Comparison of ENCODE assay signal across 23 mouse cellular contexts in genomic region chr17:35825109-35825850, GRCm38 (mm10). TPM values are rescaled to one million over a fixed set of nuclear protein-coding genes. Genes with fewer than 3 reads are reported as not detected.
DNase-seq lines count a peak whose midpoint lies in the region; ATAC-seq and TF ChIP-seq lines count a peak whose summit lies in the region.
"Had no signal": no experiment of that assay in that cellular context is flagged by ENCODE, and none has a peak within 500 bp of the region (broad histone marks: within the 10 kb centered on the region; RNA-seq: fewer than 3 reads in every experiment).

No protein-coding gene starts in this region.

- 0 out of 2 replicates have a peak, but pooled peaks cover 4% of the 10 kb centered on the region for H3K27me3 ChIP-seq in liver, embryonic 11.5 days (replicated peaks; ENCODE audit: control insufficient read depth, insufficient read depth, low read length)
- no peaks in the 10 kb centered on the region for H3K27me3 ChIP-seq in liver, postnatal 0 days (ENCODE audit: insufficient read depth, low read length)
- H3K27me3 ChIP-seq in G1E (ENCODE audit: insufficient read depth, low read length) = no peaks in the 10 kb centered on the region
- no peaks in the 10 kb centered on the region for H3K27me3 ChIP-seq in MEL (ENCODE audit: control insufficient read depth in 1 of 2, insufficient read depth in 2 of 2, low read length in 2 of 2)
- no peaks in the 10 kb centered on the region for H3K27me3 ChIP-seq in liver, embryonic 15.5 days
- H3K27me3 ChIP-seq: kidney, embryonic 15.5 days; limb, embryonic 13.5 days had no signal

- TF ChIP-seq RAD21 in MEL (IDR thresholded peaks at IDR 0.05; ENCODE audit: low read depth, low read length) = no peak

- no peak overlapping the region for H3K9ac ChIP-seq in liver, embryonic 11.5 days (ENCODE audit: low read depth, low read length)
- no peak overlapping the region for H3K9ac ChIP-seq in liver, postnatal 0 days (replicated peaks)
- no peak overlapping the region for H3K9ac ChIP-seq in MEL (ENCODE audit: control insufficient read depth, low read depth, low read length, poor library complexity, severe bottlenecking)
- H3K9ac ChIP-seq in liver, embryonic 15.5 days = no peak overlapping the region
- H3K9ac ChIP-seq: kidney, embryonic 15.5 days; limb, embryonic 13.5 days; midbrain, embryonic 12.5 days had no signal

- no peak for TF ChIP-seq EP300 in liver, postnatal 0 days (IDR thresholded peaks at IDR 0.05; ENCODE audit: low read depth)
- peak; percentile 72 to 85 for TF ChIP-seq EP300 in MEL (IDR thresholded peaks at IDR 0.05; ENCODE audit: low read depth in 1 of 2, low read length in 2 of 2)

- no peaks in the 10 kb centered on the region for H3K9me3 ChIP-seq in liver, embryonic 11.5 days (ENCODE audit: control insufficient read depth, low read length)
- no peaks in the 10 kb centered on the region for H3K9me3 ChIP-seq in liver, postnatal 0 days (ENCODE audit: low read length)
- H3K9me3 ChIP-seq in G1E (replicated peaks) (peaks cover 8% of the 10 kb centered on the region), MEL (replicated peaks; ENCODE audit: insufficient read depth, low read length) (no peaks in the 10 kb centered on the region)
- no peaks in the 10 kb centered on the region for H3K9me3 ChIP-seq in liver, embryonic 15.5 days (replicated peaks)
- H3K9me3 ChIP-seq: kidney, embryonic 15.5 days; limb, embryonic 13.5 days; midbrain, embryonic 12.5 days; neural tube, embryonic 13.5 days had no signal

- H3K4me3 ChIP-seq in liver, embryonic 11.5 days (ENCODE audit: low read depth, low read length) = peak overlapping the region; percentile 79
- no peak overlapping the region for H3K4me3 ChIP-seq in liver, postnatal 0 days (ENCODE audit: low read depth, low read length)
- H3K4me3 ChIP-seq in G1E (ENCODE audit: low read depth, low read length) = peak overlapping the region; percentile 68; the same call in 1 of the 2 replicates
- no peak overlapping the region for H3K4me3 ChIP-seq in MEL (ENCODE audit: control insufficient read depth in 1 of 2, insufficient read depth in 1 of 2, low read depth in 2 of 2, low read length in 2 of 2)
- no peak overlapping the region; the same call in 1 of the 2 replicates for H3K4me3 ChIP-seq in liver, embryonic 15.5 days (replicated peaks)
- H3K4me3 ChIP-seq: gastrocnemius, adult 2 months; heart, adult 2 months; layer of hippocampus, adult 2 months had no signal

- no peak overlapping the region for H3K27ac ChIP-seq in liver, embryonic 11.5 days (ENCODE audit: low read depth, low read length)
- H3K27ac ChIP-seq in liver, postnatal 0 days (ENCODE audit: low read depth) = no peak overlapping the region
- H3K27ac ChIP-seq in MEL (ENCODE audit: control insufficient read depth, low read depth, low read length) = no peak overlapping the region
- peak overlapping the region; percentile 95 for H3K27ac ChIP-seq in liver, embryonic 15.5 days (replicated peaks)
- H3K27ac ChIP-seq: heart, adult 2 months; layer of hippocampus, adult 2 months; limb, embryonic 13.5 days; macrophage; midbrain, embryonic 12.5 days; neural tube, embryonic 13.5 days had no signal

- no peak for TF ChIP-seq CTCF in liver, postnatal 0 days (IDR thresholded peaks at IDR 0.05; ENCODE audit: low read depth)
- TF ChIP-seq CTCF in G1E (IDR thresholded peaks at IDR 0.05; ENCODE audit: low read depth, low read length) (no peak), MEL (IDR thresholded peaks at IDR 0.05 in 2 of 3, conservative IDR thresholded peaks at IDR 0.05 in 1 of 3; ENCODE audit: control insufficient read depth in 1 of 3, insufficient read depth in 1 of 3, low read depth in 2 of 3, low read length in 3 of 3, poor library complexity in 1 of 3, severe bottlenecking in 1 of 3) (no peak)

- peaks cover 20% of the 10 kb centered on the region for H3K36me3 ChIP-seq in liver, embryonic 11.5 days (ENCODE audit: control insufficient read depth, insufficient read depth, low read length)
- H3K36me3 ChIP-seq in liver, postnatal 0 days (replicated peaks; ENCODE audit: insufficient read depth, low read length) = peaks cover 30% of the 10 kb centered on the region
- H3K36me3 ChIP-seq in G1E (replicated peaks) (peaks cover 66% of the 10 kb centered on the region), MEL (ENCODE audit: control insufficient read depth in 1 of 2, insufficient read depth in 2 of 2, low read length in 2 of 2) (peaks cover 4 to 13% of the 10 kb centered on the region in 2 experiments; a peak in 3 of 4 replicates)
- H3K36me3 ChIP-seq in liver, embryonic 15.5 days (replicated peaks) = peaks cover 51% of the 10 kb centered on the region

- peak overlapping the region; percentile 100 for H3K4me2 ChIP-seq in liver, embryonic 11.5 days
- no peak overlapping the region for H3K4me2 ChIP-seq in liver, postnatal 0 days (ENCODE audit: low read depth, low read length)
- H3K4me2 ChIP-seq in liver, embryonic 15.5 days = peak overlapping the region; percentile 98
- H3K4me2 ChIP-seq: midbrain, embryonic 12.5 days had no signal

- peaks cover 32% of the 10 kb centered on the region for H3K4me1 ChIP-seq in liver, embryonic 11.5 days (replicated peaks; ENCODE audit: control insufficient read depth, insufficient read depth, low read length)
- H3K4me1 ChIP-seq in liver, postnatal 0 days (ENCODE audit: insufficient read depth) = peaks cover 37% of the 10 kb centered on the region
- H3K4me1 ChIP-seq in G1E (ENCODE audit: insufficient read depth, low read depth, low read length) = peaks cover 72% of the 10 kb centered on the region
- peaks cover 2 to 20% of the 10 kb centered on the region in 2 experiments; a peak in 2 of 4 replicates for H3K4me1 ChIP-seq in MEL (ENCODE audit: control insufficient read depth in 1 of 2, insufficient read depth in 2 of 2, low read length in 2 of 2)
- H3K4me1 ChIP-seq in liver, embryonic 15.5 days (replicated peaks) = peaks cover 77% of the 10 kb centered on the region

- no peak for TF ChIP-seq POLR2A in MEL (IDR thresholded peaks at IDR 0.05; ENCODE audit: control insufficient read depth in 1 of 2, insufficient read depth in 1 of 2, low read depth in 1 of 2, low read length in 2 of 2, poor library complexity in 1 of 2)

- WGBS in liver, embryonic 11.5 days = 84% methylated on average over 13 of the region's 13 CpGs
- 84% methylated on average over 13 of the region's 13 CpGs for WGBS in liver, postnatal 0 days (ENCODE audit: insufficient replicate concordance)
- 71% methylated on average over 13 of the region's 13 CpGs for WGBS in liver, embryonic 15.5 days (ENCODE audit: insufficient replicate concordance)

- no peak for DNase-seq in liver, embryonic 11.5 days (ENCODE audit: low spot score)
- no peak for DNase-seq in liver, postnatal 0 days
- DNase-seq in G1E (ENCODE audit: low spot score) (no peak), MEL (ENCODE audit: low read depth, low spot score) (peak; percentile 67)
- DNase-seq in embryo, embryonic 11 days = no peak
- DNase-seq: adrenal gland, adult 8-10 months; B cell, adult 2 months; cerebellum, adult 8-10 months; gastrocnemius, adult 2 months; gastrocnemius, postnatal 36 days; kidney, adult 18-20 months; lung, adult 2 months; right cerebral cortex, postnatal 14 days had no signal

- no peak for ATAC-seq in liver, embryonic 11.5 days (replicated peaks; ENCODE audit: low FRiP score)
- no peak for ATAC-seq in liver, postnatal 0 days
- ATAC-seq in G1E (ENCODE audit: extremely low read depth, insufficient number of reproducible peaks, low FRiP score, poor library complexity, severe bottlenecking) = peak; percentile 50; the same call in 1 of the 2 replicates
- ATAC-seq in liver, embryonic 15.5 days (ENCODE audit: insufficient read depth) = no peak
- ATAC-seq: forebrain, embryonic 14.5 days; hindbrain, embryonic 16.5 days had no signal

- peaks cover 11% of the 10 kb centered on the region for H3K79me2 ChIP-seq in MEL (ENCODE audit: control insufficient read depth, insufficient read depth, low read length, poor library complexity)

RNA-seq across cellular contexts. Expression of gene Flot1, which starts 2.2 kb away (rescaled TPM):
- polyA plus RNA-seq in liver, embryonic 11.5 days (2014; fragmentation: Nextera tagmentation; extraction: Ambion mirVana) = 59.3 and 67.8 TPM in 2 replicates
- polyA plus RNA-seq in liver, postnatal 0 days (2015; fragmentation: Nextera tagmentation; extraction: Ambion mirVana) = 25.9 and 31.3 TPM in 2 replicates
- total RNA-seq in G1E (2014; fragmentation: Nextera tagmentation) (68.5 and 73.7 TPM in 2 replicates), G1E (2017) (93.5 and 97.6 TPM in 2 replicates), MEL (2012; rRNA removed) (38.1 and 39.5 TPM in 2 replicates)
- polyA plus RNA-seq in G1E (2012) (65.3 and 84.9 TPM in 2 replicates), MEL (2012; ENCODE audit: insufficient read depth in 1 of 2, insufficient read length in 2 of 2, low read depth in 1 of 2, low replicate concordance in 2 of 2, missing spikeins in 1 of 2) (10 to 100 TPM in 1 of 2 experiments, not detected in 1; 64.1 TPM)
- polyA plus RNA-seq in liver, embryonic 15.5 days (2015; fragmentation: Nextera tagmentation; extraction: Ambion mirVana) = 33.7 and 42.4 TPM in 2 replicates

RNA-seq across cellular contexts. Expression of gene Ier3, which starts 3.8 kb away (rescaled TPM):
- 9.4 and 9.9 TPM in 2 replicates for polyA plus RNA-seq in liver, embryonic 11.5 days (2014; fragmentation: Nextera tagmentation; extraction: Ambion mirVana)
- 15.4 and 18.6 TPM in 2 replicates for polyA plus RNA-seq in liver, postnatal 0 days (2015; fragmentation: Nextera tagmentation; extraction: Ambion mirVana)
- total RNA-seq in G1E (2014; fragmentation: Nextera tagmentation) = 13.7 and 21.4 TPM in 2 replicates
- 49.5 and 61.2 TPM in 2 replicates for total RNA-seq in G1E (2017)
- 33.5 and 39.8 TPM in 2 replicates for polyA plus RNA-seq in G1E (2012)
- 5.5 and 8.4 TPM in 2 replicates for total RNA-seq in MEL (2012; rRNA removed)
- 10 to 100 TPM in 1 of 2 experiments, not detected in 1; 12.2 TPM for polyA plus RNA-seq in MEL (2012; ENCODE audit: insufficient read depth in 1 of 2, insufficient read length in 2 of 2, low read depth in 1 of 2, low replicate concordance in 2 of 2, missing spikeins in 1 of 2)
- polyA plus RNA-seq in liver, embryonic 15.5 days (2015; fragmentation: Nextera tagmentation; extraction: Ambion mirVana) = 22.9 and 23.7 TPM in 2 replicates

RNA-seq across cellular contexts. Expression of gene Tubb5, which starts 12.8 kb away (rescaled TPM):
- polyA plus RNA-seq in liver, embryonic 11.5 days (2014; fragmentation: Nextera tagmentation; extraction: Ambion mirVana) = 843 and 854 TPM in 2 replicates
- 198 and 213 TPM in 2 replicates for polyA plus RNA-seq in liver, postnatal 0 days (2015; fragmentation: Nextera tagmentation; extraction: Ambion mirVana)
- total RNA-seq in G1E (2014; fragmentation: Nextera tagmentation) = 677 and 817 TPM in 2 replicates
- 849 and 1,028 TPM in 2 replicates for total RNA-seq in G1E (2017)
- polyA plus RNA-seq in G1E (2012) = 299 and 510 TPM in 2 replicates
- total RNA-seq in MEL (2012; rRNA removed) = 1,137 and 1,211 TPM in 2 replicates
- polyA plus RNA-seq in MEL (2012; ENCODE audit: insufficient read depth in 1 of 2, insufficient read length in 2 of 2, low read depth in 1 of 2, low replicate concordance in 2 of 2, missing spikeins in 1 of 2) = 1,000 to 10,000 TPM; 1,040 to 1,575 TPM
- 379 and 391 TPM in 2 replicates for polyA plus RNA-seq in liver, embryonic 15.5 days (2015; fragmentation: Nextera tagmentation; extraction: Ambion mirVana)

RNA-seq across cellular contexts. Expression of gene Mdc1, which starts 16.0 kb away (rescaled TPM):
- polyA plus RNA-seq in liver, embryonic 11.5 days (2014; fragmentation: Nextera tagmentation; extraction: Ambion mirVana) = 19.6 and 23.3 TPM in 2 replicates
- 2.5 and 3.3 TPM in 2 replicates for polyA plus RNA-seq in liver, postnatal 0 days (2015; fragmentation: Nextera tagmentation; extraction: Ambion mirVana)
- total RNA-seq in G1E (2014; fragmentation: Nextera tagmentation) (197 and 209 TPM in 2 replicates), G1E (2017) (10.8 and 15.8 TPM in 2 replicates), MEL (2012; rRNA removed) (15.0 and 17.2 TPM in 2 replicates)
- polyA plus RNA-seq in G1E (2012) (18.2 and 29.7 TPM in 2 replicates), MEL (2012; ENCODE audit: insufficient read depth in 1 of 2, insufficient read length in 2 of 2, low read depth in 1 of 2, low replicate concordance in 2 of 2, missing spikeins in 1 of 2) (10 to 100 TPM; 46.6 to 77.9 TPM)
- 8.5 and 9.1 TPM in 2 replicates for polyA plus RNA-seq in liver, embryonic 15.5 days (2015; fragmentation: Nextera tagmentation; extraction: Ambion mirVana)

RNA-seq across cellular contexts. Expression of gene Nrm, which starts 35.8 kb away (rescaled TPM):
- 40.9 and 45.4 TPM in 2 replicates for polyA plus RNA-seq in liver, embryonic 11.5 days (2014; fragmentation: Nextera tagmentation; extraction: Ambion mirVana)
- 15.5 and 15.8 TPM in 2 replicates for polyA plus RNA-seq in liver, postnatal 0 days (2015; fragmentation: Nextera tagmentation; extraction: Ambion mirVana)
- total RNA-seq in G1E (2014; fragmentation: Nextera tagmentation) = 39.9 and 59.9 TPM in 2 replicates
- total RNA-seq in G1E (2017) = 51.0 and 53.3 TPM in 2 replicates
- polyA plus RNA-seq in G1E (2012) = 23.4 and 33.1 TPM in 2 replicates
- 11.1 and 13.7 TPM in 2 replicates for total RNA-seq in MEL (2012; rRNA removed)
- 10 to 100 TPM in 1 of 2 experiments, not detected in 1; 49.9 TPM for polyA plus RNA-seq in MEL (2012; ENCODE audit: insufficient read depth in 1 of 2, insufficient read length in 2 of 2, low read depth in 1 of 2, low replicate concordance in 2 of 2, missing spikeins in 1 of 2)
- polyA plus RNA-seq in liver, embryonic 15.5 days (2015; fragmentation: Nextera tagmentation; extraction: Ambion mirVana) = 22.0 and 22.5 TPM in 2 replicates

Comparison
In these comparisons a context has a peak if more than half of its experiments do, and no peak if none do; other contexts are left out.
1. H3K4me3 ChIP-seq: peak in liver, embryonic 11.5 days (single experiment) and G1E (single experiment); none in liver, postnatal 0 days (single experiment), MEL (0 of 2) and liver, embryonic 15.5 days (single experiment).